Mouse (Mus musculus) stomach, embryonic 15.5 days (tissue): ENCODE results near the gene Tmem63c. TPM values are rescaled to one million over a fixed set of nuclear protein-coding genes. Genes with fewer than 3 reads are reported as not detected.

Experiments
- ATAC-seq: fragments of 200-750 bp; cut with Nextera tagmentation; 2 replicates; pipeline ENCODE4 v1.8.0; 2017; ENCODE audit warnings: low read depth, moderate number of reproducible peaks, moderate TSS enrichment; ENCODE audit not compliant: insufficient read depth, low FRiP score
- H3K27ac ChIP-seq: fragments of 300-500 bp; sonication (generic); 2 replicates; pipeline ENCODE4 v1.5.1; 2015; ENCODE audit warnings: mild to moderate bottlenecking, inconsistent platforms
- H3K27me3 ChIP-seq: fragments of 300-500 bp; sonication (generic); replicated peaks from 2 replicates; pipeline ENCODE4 v1.6.1; 2015; ENCODE audit warnings: inconsistent platforms
- H3K36me3 ChIP-seq: fragments of 300-500 bp; sonication (generic); 2 replicates; pipeline ENCODE4 v1.6.1; 2015; ENCODE audit warnings: inconsistent platforms
- H3K4me1 ChIP-seq: fragments of 300-500 bp; sonication (generic); 2 replicates; pipeline ENCODE4 v1.6.1; 2015; ENCODE audit warnings: inconsistent platforms
- H3K4me2 ChIP-seq: fragments of 300-500 bp; sonication (generic); 2 replicates; pipeline ENCODE4 v1.6.1; 2015; ENCODE audit warnings: mild to moderate bottlenecking, inconsistent platforms
- H3K4me3 ChIP-seq: fragments of 300-500 bp; sonication (generic); replicated peaks from 2 replicates; pipeline ENCODE4 v1.5.1; 2015; ENCODE audit warnings: inconsistent platforms
- H3K9ac ChIP-seq: fragments of 300-500 bp; sonication (generic); 2 replicates; pipeline ENCODE4 v1.6.1; 2015; ENCODE audit warnings: inconsistent platforms
- H3K9me3 ChIP-seq: fragments of 300-500 bp; sonication (generic); 2 replicates; pipeline ENCODE4 v1.6.1; 2016; ENCODE audit warnings: inconsistent platforms
- WGBS: fragments of 180-500 bp; shearing (Covaris S2); methylation state at CpG from one replicate; pipeline ENCODE4 v1.1.7; 2015; 5-methylcytosine and 5-hydroxymethylcytosine counted together
- polyA plus RNA-seq: library from polyadenylated mRNA; unstranded; fragments of >200 nt; fragmentation: Nextera tagmentation; extraction: Ambion mirVana; gene quantifications from 2 replicates; pipeline ENCODE4 v1.2.1, GENCODE M21; 2015

Gene Tmem63c
- polyA plus RNA-seq, 1 experiment from 2014 or later, result 0.76 TPM

DNA sequence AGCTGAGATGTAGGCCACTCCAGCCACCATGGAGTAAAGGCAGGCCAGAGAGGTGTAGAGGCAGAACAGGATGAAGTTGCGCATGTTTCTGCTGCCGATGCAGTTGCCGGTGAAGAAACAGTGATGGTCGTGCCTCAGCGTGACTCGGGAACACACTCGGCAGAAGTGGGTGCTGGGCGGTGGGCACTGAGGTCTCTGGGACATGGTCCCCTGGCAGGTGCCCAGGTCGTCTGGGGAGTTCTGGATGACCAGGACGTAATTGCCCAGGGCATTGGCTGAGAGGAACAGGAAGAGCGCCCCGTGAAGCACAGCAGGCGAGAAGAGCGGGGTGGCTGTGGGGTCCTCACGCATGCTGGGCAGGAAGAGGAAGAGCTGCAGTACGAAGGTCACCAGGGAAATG lies 32.9 kb upstream of the Tmem63c start:
- Histone ChIP-seq H3K4me1 (peaks cover 16% of the 10 kb centered on the region), H3K36me3 (no peaks in the 10 kb centered on the region), H3K9me3 (no peaks in the 10 kb centered on the region), H3K27ac (no peak overlapping the region), H3K9ac (no peak overlapping the region), H3K4me2 (no peak overlapping the region), H3K4me3 (no peak overlapping the region), H3K27me3 (peaks cover 82% of the 10 kb centered on the region)
- no peak for ATAC-seq
- WGBS, result 42% methylated on average over 16 of the region's 16 CpGs

GRCm38 (mm10) chr12:86989378-86989777 lies 31.8 kb upstream of the Tmem63c start:
- Histone ChIP-seq H3K4me2 (no peak overlapping the region), H3K4me3 (0 out of 2 replicates have a peak overlapping the region, but pooled peaks have one; percentile 22), H3K27me3 (peaks cover 73% of the 10 kb centered on the region), H3K36me3 (no peaks in the 10 kb centered on the region), H3K9ac (no peak overlapping the region), H3K9me3 (no peaks in the 10 kb centered on the region), H3K4me1 (peaks cover 11% of the 10 kb centered on the region), H3K27ac (no peak overlapping the region)
- WGBS, result 10% methylated on average over 15 of the region's 15 CpGs
- ATAC-seq, result no peak

- H3K4me2 ChIP-seq, result peak within 1 kb of the TSS; percentile 50
- H3K9ac ChIP-seq, result no peak within 1 kb of the TSS
- no peak within 1 kb of the TSS for H3K27ac ChIP-seq
- peaks cover 65% of the 10 kb centered on the region for H3K27me3 ChIP-seq
- H3K9me3 ChIP-seq, result no peaks in the 10 kb centered on the region
- H3K4me3 ChIP-seq, result peak within 1 kb of the TSS; percentile 22
- 1% methylated on average over 62 of the region's 68 CpGs for WGBS
- no peaks in the 10 kb centered on the region for H3K36me3 ChIP-seq
- peaks cover 11% of the 10 kb centered on the region for H3K4me1 ChIP-seq
- peak; percentile 37; the same call in 1 of the 2 replicates for ATAC-seq
Measured at GRCm38 (mm10) chr12:86989890-86990754, 31.0 kb upstream of the Tmem63c start, which contains the start of gene Zdhhc22. Zdhhc22 (minus strand) TSS chr12:86990430.

DNA sequence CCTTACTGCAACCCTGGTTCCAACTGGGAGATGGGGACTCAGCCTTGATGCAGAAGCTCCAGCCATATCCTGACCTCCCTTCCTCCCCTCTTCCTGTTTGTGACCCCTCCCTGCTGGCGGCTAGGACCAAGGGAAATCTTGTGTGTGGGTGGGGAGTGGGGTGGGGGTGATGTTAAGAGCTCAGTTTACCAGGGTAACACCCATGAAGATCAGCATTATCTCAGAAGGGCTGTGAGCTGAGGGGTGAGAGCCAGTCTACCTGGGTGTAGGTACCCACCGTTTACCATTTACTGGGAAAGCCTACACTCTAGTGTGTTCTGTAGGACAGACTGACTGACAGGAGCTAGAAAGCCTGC lies 30.4 kb upstream of the Tmem63c start:
- Histone ChIP-seq H3K4me3 (no peak overlapping the region), H3K4me2 (no peak overlapping the region), H3K9me3 (no peaks in the 10 kb centered on the region), H3K27ac (no peak overlapping the region), H3K27me3 (peaks cover 60% of the 10 kb centered on the region), H3K36me3 (no peaks in the 10 kb centered on the region), H3K4me1 (peaks cover 11% of the 10 kb centered on the region), H3K9ac (no peak overlapping the region)
- WGBS, result 27% methylated on average over 2 of the region's 2 CpGs
- no peak for ATAC-seq

DNA sequence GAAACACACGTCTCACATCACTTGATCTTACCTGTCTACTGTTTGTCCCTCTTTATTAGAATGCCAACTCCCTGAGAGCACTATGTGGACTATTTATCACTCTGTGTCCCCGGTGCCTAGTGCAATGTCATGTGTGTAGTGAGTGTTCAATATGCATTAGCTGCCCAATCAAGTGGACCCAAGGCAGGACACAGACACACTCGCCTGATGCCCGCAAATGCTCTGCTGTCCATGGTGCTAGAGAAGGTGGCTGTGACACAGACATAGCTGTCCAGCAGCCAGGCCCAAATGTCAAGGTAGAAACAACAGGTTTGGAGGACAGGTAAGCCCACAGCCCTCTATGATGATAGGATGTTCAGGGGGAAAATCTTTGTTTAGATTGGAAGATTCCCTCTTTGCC lies 27.0 kb upstream of the Tmem63c start:
- Histone ChIP-seq H3K36me3 (no peaks in the 10 kb centered on the region), H3K4me1 (peaks cover 11% of the 10 kb centered on the region), H3K27me3 (peaks cover 36% of the 10 kb centered on the region), H3K4me3 (no peak overlapping the region), H3K4me2 (no peak overlapping the region), H3K9ac (no peak overlapping the region), H3K9me3 (no peaks in the 10 kb centered on the region), H3K27ac (no peak overlapping the region)
- 33% methylated on average over 4 of the region's 4 CpGs for WGBS
- no peak for ATAC-seq

DNA sequence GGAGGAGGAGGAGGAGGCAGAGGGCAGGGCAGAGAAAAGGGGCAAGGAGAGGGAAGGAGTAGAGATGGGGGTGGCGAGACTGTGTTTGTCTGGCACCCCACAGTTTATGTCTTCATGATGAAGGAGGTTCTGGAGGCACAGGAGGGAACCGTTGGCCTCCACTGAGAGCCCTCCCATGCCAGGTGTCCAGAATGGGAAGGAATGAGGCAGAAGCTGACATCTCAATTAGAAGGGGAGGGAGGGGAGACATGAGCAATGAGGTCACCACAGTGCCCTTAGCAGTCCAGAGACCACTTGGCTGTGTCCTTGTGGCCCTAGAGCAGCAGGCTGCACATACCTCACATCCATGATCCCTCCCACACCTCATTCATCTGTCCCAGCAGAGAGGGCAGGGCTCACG lies 26.4 kb upstream of the Tmem63c start:
- Histone ChIP-seq H3K27me3 (peaks cover 30% of the 10 kb centered on the region), H3K4me2 (no peak overlapping the region), H3K36me3 (no peaks in the 10 kb centered on the region), H3K4me1 (peaks cover 7% of the 10 kb centered on the region), H3K9me3 (no peaks in the 10 kb centered on the region), H3K4me3 (no peak overlapping the region), H3K27ac (no peak overlapping the region), H3K9ac (no peak overlapping the region)
- 51% methylated on average over 3 of the region's 3 CpGs for WGBS
- ATAC-seq, result no peak

DNA sequence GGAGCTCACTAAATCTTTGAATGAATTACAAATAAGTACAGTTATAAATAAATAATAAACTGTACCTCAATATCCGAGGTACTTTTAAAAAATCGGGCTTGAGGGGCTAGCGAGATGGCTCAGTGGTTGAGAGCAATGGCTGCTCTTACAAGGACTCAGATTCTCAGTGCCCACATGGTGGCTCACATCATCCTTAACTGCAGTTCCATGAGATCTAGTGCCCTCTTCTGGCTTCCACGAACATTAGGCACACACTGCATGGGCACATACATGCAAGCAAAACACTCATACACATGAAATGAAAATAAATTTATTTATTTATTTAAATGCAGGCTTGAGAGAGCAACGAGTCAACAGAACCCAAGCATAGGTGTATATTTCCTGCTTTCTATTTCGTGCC lies 25.2 kb upstream of the Tmem63c start:
- H3K4me3 ChIP-seq, result no peak overlapping the region
- H3K9me3 ChIP-seq, result no peaks in the 10 kb centered on the region
- H3K27me3 ChIP-seq, result peaks cover 19% of the 10 kb centered on the region
- no peak overlapping the region for H3K9ac ChIP-seq
- no peak overlapping the region for H3K27ac ChIP-seq
- H3K4me2 ChIP-seq, result no peak overlapping the region
- WGBS, result 67% methylated on average over 6 of the region's 6 CpGs
- no peaks in the 10 kb centered on the region for H3K4me1 ChIP-seq
- no peak for ATAC-seq
- no peaks in the 10 kb centered on the region for H3K36me3 ChIP-seq

DNA sequence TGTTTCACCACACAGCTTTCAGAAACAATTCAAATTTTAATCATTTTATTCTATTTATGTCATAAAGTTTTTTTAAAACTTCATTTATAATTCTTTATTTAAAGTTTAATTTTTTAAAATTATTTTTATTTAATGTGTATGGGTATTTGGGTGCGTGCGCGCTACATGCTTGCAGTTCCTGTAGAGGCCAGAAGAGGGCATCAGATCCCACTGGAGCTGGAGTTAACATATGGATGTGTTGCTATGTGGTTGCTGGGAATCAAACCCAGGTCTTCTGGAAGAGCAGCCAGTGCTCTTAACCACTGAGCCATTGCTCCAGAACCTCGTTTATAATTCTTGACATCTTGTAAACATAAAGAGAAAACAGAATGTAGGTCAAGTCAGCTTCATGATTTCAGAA lies 22.4 kb upstream of the Tmem63c start:
- Histone ChIP-seq H3K27me3 (0 out of 2 replicates have a peak, but pooled peaks cover 3% of the 10 kb centered on the region), H3K9me3 (no peaks in the 10 kb centered on the region), H3K4me1 (no peaks in the 10 kb centered on the region), H3K4me2 (no peak overlapping the region), H3K9ac (no peak overlapping the region), H3K36me3 (no peaks in the 10 kb centered on the region), H3K27ac (no peak overlapping the region), H3K4me3 (no peak overlapping the region)
- WGBS, result 81% methylated on average over 4 of the region's 4 CpGs
- no peak for ATAC-seq

DNA sequence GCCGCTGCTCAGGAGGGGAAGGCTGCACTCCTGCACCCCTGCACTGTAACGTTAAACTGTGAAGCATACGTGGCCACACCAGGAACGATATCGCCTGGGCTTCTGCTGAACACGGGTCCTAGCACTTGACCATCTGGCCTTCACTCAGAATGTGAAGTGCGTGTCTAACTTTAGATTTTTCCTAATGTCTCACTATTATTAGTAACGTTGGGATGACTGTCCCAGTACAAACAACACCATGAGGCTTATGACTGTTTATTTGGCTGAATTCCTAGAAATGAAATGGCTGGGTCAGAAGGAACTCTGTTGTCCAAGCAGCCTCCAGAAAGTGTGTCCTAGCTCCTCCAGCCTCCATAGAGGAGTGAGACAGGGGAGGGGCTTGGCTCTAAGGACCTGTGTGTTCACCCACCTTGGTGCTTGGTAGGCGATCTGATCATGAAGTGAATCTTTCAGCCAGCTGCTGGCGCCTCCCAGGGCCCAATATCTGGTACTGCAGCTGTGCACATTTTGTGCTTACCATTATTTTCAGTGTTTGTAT lies 21.8 kb upstream of the Tmem63c start:
- 62% methylated on average over 10 of the region's 10 CpGs for WGBS
- no peaks in the 10 kb centered on the region for H3K36me3 ChIP-seq
- no peaks in the 10 kb centered on the region for H3K4me1 ChIP-seq
- H3K27ac ChIP-seq, result no peak overlapping the region
- no peak for ATAC-seq
- H3K9me3 ChIP-seq, result no peaks in the 10 kb centered on the region
- H3K4me3 ChIP-seq, result no peak overlapping the region
- H3K27me3 ChIP-seq, result no peaks in the 10 kb centered on the region
- no peak overlapping the region for H3K4me2 ChIP-seq
- no peak overlapping the region for H3K9ac ChIP-seq

- H3K4me2 ChIP-seq, result no peak overlapping the region
- H3K36me3 ChIP-seq, result no peaks in the 10 kb centered on the region
- no peak overlapping the region for H3K27ac ChIP-seq
- no peaks in the 10 kb centered on the region for H3K9me3 ChIP-seq
- no peak overlapping the region for H3K9ac ChIP-seq
- no peaks in the 10 kb centered on the region for H3K27me3 ChIP-seq
- no peak for ATAC-seq
- WGBS, result 52% methylated on average over 5 of the region's 5 CpGs
- H3K4me1 ChIP-seq, result no peaks in the 10 kb centered on the region
- H3K4me3 ChIP-seq, result no peak overlapping the region
Measured at GRCm38 (mm10) chr12:87000151-87000839, 20.8 kb upstream of the Tmem63c start.

- no peak for ATAC-seq
- Histone ChIP-seq H3K9ac (no peak overlapping the region), H3K36me3 (no peaks in the 10 kb centered on the region), H3K9me3 (no peaks in the 10 kb centered on the region), H3K4me1 (no peaks in the 10 kb centered on the region), H3K27me3 (no peaks in the 10 kb centered on the region), H3K4me3 (no peak overlapping the region), H3K4me2 (no peak overlapping the region), H3K27ac (no peak overlapping the region)
- WGBS, result 37% methylated on average over 6 of the region's 6 CpGs
Measured at GRCm38 (mm10) chr12:87000840-87001176, 20.3 kb upstream of the Tmem63c start.

GRCm38 (mm10) chr12:87002209-87002608 lies 18.9 kb upstream of the Tmem63c start:
- H3K4me2 ChIP-seq, result no peak overlapping the region
- ATAC-seq, result no peak
- H3K36me3 ChIP-seq, result no peaks in the 10 kb centered on the region
- no peaks in the 10 kb centered on the region for H3K4me1 ChIP-seq
- H3K9ac ChIP-seq, result no peak overlapping the region
- H3K27me3 ChIP-seq, result no peaks in the 10 kb centered on the region
- WGBS, result 55% methylated on average over 7 of the region's 7 CpGs
- no peak overlapping the region for H3K27ac ChIP-seq
- H3K4me3 ChIP-seq, result no peak overlapping the region
- no peaks in the 10 kb centered on the region for H3K9me3 ChIP-seq
